Mouse (Mus musculus): ENCODE measurements around the gene Esrrg.

- TF ChIP-seq FLI1 (IDR thresholded peaks at IDR 0.05; ENCODE audit: low read length) (no peak), GATA1 (IDR thresholded peaks at IDR 0.05; ENCODE audit: borderline replicate concordance, low read length) (no peak)
These were observed 192.2 kb downstream of the Esrrg start for GRCm38 (mm10) chr1:187800761-187801160.

Measured in megakaryocyte, embryonic 14.5 days (primary cell).